Mouse (Mus musculus): ENCODE data around the gene Adcy2.

Gene Adcy2

GRCm38 (mm10) chr13:68960513-68960912, 38.8 kb downstream of the Adcy2 start:
- DNase-seq, result no peak

DNA sequence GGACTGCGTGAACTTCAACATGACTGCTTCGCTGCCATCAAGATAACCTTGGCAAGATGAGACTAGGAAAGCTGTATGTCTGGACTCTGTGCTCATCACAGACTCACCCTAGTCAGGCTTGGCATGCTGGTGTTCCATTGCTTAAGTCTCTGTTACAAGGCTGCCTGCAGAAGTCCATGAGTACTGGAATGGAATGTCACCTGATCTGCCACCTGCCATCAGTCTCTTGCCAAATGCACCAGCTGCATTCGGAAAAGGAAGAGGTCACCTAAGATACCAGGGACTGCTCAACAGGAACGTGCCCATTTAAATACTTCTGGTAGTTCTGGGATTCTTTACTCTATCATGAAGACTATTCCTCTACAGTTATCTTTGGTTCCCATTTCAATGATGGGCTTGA, 39.9 kb downstream of the Adcy2 start:
- no peak for DNase-seq

DNA sequence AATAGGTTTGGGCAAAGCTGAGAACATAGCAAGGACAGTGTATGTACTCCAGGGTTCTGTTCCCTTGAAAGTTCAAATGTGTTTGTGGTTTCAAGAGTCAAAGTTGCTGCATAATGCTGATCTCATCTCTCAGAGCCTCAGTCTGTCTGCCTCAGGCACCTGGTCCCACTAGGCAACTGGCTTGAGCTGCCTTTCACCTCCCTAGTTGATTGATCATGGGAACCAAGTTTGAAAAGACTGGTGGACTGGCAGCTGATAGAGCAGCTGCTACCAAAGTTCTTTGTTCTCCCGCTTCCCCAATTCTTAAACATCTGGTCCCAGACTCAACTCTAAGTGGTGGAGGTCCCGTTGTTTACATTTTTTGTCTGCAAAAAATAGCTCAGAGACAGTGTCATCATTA, 56.6 kb downstream of the Adcy2 start:
- no peak for DNase-seq

DNA sequence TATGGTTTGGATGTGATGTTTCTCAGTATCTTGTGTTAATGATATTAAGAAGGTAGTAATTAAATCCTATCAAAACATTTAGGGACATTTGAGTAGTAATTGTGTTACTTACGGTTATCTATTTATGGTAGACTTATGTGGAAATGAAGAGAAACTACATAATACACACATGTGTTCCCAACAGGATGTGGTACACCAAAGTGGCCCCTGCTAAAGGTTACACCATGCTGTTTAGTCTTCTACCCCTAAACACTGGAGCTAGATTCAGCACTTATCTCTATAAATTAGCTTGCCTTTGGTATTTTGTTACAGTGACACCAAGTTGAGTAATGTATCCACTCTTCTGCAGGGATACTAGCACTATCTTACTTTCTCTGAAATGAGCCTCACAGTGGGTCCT, 57.9 kb downstream of the Adcy2 start:
- DNase-seq, result no peak

DNA sequence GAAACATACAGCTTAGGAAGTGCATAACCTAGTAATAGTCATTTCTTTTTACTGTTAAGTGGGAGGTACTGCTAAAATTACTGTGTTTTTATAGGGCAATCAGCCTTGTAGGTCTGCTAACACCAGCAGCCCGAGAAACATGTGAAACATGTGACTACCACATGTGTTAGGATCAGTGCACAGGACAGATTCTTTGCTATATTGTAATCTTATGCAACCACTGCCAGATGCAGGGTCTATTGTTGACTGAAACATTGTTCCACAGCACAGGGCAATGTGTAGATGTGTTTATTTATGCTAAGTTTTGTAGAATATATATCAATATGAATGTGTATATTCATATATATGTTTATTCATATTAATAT, 67.1 kb downstream of the Adcy2 start:
- DNase-seq, result no peak

DNA sequence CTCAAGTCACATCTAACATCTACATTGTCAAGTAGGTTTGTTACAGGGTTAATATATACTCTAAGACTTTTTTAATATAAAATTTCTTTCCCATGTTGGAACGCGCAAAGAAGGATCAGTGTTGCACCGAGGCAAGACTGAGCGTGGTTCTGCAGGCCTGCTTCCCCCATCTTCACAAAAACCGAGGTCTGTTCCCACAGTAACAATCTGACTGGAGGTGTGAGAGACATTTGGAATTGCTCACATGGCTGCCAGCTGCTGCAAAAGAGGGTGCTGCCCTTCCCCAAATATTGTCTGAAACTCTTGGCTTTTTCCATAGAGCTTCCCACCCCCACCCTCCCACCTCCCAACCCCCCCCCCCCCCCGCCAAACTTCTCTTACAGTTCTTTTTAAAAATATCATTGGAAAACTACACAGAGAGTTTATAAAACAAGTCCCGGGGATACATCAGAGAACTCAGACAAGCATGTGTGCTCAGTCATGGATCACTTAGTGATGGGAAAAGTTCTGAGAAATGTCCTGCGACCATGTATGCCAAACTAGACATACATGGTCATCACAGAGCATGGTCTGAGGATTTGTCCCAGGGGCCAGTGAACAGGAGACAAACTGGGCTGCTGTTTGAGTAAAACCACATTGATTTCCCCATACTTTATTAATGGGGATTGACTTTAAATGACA, 67.6 kb downstream of the Adcy2 start:
- DNase-seq, result no peak

- peak; percentile 16 to 33 for DNase-seq
Observed at GRCm38 (mm10) chr13:68928469-68928868, 70.9 kb downstream of the Adcy2 start.

DNA sequence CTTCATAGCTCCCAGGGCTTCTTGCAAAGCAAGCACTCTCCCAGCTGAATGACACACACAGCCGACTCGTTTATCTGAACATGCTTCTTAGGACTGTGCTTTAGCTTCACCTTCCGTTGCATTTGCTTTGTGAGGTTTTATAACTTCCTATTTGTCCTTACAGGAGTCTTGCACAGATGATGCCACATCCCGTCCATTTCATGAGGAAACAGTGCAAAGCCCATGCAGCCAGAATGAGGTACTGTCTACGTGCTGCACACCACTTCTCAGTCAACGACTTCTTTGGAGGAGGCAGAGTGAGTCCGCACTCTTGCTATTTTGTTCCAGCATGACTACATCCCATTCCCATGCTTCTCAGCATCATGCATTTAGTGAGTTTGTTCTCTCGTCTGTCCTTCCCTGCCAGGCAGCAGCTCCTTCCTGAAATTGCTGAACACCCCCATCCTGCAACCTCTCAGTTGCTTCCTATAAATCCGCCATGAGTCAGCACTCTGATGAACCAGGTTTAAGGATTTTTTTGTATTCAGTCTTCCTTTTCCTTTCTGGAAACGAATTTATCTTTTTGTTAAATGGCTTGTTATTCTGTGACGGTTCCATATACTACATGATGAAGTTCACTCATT, 85.6 kb downstream of the Adcy2 start:
- no peak for DNase-seq

DNA sequence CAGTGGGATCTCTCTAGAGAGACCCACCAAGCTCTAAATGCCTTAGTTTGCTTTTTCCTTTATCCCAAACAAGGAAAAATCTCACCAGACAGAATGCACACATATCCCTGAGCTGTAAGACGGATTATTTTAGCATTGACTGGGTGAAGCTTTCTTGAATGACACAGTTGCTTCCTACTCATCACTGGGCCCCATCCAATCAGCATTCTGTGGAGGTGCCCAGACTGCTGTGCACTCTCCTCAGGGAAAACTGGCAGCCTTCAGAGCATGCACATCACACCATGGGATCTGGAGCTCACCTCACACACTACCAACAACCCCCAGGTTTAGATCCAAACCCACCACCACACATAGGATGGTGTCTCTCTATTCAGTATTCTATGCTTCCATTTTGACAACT, 92.7 kb downstream of the Adcy2 start:
- no peak for DNase-seq

DNA sequence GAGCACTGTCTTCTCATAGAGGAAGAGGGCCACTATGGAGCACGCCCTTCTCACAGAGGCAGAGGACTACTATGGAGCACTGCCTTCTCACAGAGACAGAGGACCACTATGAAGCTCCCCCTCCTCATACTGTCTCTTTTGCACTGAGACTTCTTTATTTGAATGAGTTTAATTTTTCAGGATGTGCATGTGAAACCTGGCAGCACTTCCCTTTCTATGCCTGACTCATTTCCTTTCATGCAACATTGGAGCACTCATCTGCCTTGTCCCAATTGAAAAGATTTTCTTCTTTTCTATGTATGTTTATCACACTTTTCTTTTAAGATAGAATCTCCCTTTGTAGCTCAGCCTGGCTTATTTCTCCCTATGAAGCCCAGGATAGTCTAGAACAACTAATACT, 96.6 kb downstream of the Adcy2 start:
- DNase-seq, result no peak

- DNase-seq, result no peak
Observed at GRCm38 (mm10) chr13:68889929-68890593, 109.3 kb downstream of the Adcy2 start.

GRCm38 (mm10) chr13:68868776-68869175, 130.6 kb downstream of the Adcy2 start:
- no peak for DNase-seq

GRCm38 (mm10) chr13:68867940-68868655, 131.2 kb downstream of the Adcy2 start:
- no peak for DNase-seq

GRCm38 (mm10) chr13:68860036-68860435, 139.3 kb downstream of the Adcy2 start:
- DNase-seq, result no peak

GRCm38 (mm10) chr13:68848265-68848664, 151.1 kb downstream of the Adcy2 start:
- no peak for DNase-seq

- DNase-seq, result no peak
Observed at GRCm38 (mm10) chr13:68839517-68839916, 159.8 kb downstream of the Adcy2 start.

DNA sequence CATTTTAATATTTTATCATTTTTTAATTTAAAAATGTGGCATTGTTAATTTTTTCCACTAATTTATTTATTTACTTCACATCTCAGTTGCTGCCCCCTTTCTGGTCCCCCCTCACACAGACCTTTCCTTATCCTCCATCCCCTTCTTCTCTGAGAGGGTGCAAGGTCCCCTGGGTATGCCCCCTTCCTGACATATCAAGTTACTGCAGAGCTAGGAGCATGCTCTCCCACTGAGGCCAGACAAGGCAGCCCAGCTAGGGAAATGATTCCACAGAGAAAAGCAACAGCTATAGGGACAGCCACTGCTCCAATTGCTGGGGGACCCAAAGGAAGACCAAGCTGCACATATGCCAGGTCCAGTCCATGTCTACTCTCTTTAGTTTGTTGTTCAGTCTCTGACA, 163.2 kb downstream of the Adcy2 start:
- DNase-seq, result no peak

DNA sequence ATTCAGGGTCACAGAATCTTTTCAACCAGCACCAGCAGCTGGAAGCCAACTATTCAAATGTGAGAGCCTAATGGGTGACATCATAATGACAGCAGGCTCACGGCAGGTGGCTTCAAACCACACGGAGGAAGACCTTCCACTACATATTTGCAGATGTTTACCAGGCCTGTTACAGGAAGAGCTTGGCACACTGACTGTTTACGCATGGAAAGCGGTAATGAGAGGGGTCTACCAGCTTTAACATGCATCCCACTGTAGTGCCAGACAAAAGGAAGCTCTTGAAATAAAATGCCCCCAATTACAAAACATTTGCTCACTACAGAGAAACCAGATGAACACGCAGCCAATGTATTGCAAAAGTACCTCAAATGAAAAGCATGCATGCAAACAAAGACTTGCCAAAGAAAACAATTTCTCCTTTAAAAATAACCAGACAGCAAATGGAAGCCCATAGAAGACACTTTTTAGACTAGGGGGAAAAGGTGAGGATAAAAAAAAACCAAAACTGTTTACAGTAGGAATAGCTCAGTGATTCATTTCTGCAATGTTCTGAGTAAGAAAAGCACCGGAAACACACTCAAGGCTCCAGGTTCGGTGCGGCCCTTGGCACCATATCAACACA, 163.8 kb downstream of the Adcy2 start:
- no peak for DNase-seq

DNA sequence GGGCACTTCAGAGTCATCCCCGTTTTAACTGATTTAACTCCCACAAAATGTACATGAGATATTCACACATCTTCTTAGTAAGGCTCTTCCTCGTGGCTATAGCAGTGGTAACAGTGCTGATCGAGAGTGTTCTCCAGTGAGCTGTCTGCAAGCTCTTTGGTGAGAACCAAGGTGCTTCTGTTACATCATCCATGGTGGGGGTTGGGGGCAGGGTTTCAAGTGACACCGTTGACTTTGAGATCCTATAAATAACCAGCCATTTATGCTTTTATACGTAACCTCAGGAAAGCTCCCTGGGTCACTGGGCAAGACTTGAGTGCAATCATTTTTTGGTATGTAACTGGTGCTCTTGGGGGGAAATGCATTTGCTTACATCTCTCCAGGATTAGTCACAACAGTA, 167.2 kb downstream of the Adcy2 start:
- no peak for DNase-seq

DNA sequence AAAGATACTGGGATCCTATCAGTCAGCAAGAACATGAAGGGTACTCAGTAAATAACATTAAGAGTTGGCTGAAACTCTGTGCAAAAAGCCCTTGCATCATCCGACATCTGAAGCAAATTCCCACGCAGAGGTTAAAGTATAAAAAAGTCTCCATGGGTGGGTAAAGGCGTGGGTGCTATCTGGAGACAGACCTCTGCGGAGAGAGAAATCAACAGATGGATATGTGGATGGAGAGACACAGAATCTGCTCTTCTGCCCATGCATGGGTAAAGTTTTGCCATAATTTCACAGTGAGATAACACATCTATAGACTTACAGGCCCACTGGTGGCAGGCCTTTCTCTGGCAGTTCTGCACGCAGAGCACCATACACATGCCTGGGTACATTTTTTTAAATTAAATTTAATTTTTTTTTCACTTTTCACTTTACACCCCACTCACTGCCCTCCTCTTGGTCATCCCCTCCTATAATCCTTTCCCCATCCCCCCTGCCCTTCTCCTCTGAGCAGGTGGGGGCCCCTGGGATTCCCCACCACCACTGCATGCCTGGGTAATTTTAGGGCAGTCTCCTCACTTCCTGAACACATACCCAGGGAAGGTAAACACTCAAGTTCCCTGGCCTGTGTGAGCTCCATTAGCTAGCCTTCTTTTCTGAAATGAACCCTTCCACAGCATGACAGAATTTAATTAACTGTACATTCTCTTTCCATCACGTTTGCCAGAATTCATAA, 169.1 kb downstream of the Adcy2 start:
- no peak for DNase-seq

GRCm38 (mm10) chr13:68828441-68828840, 170.9 kb downstream of the Adcy2 start:
- no peak for DNase-seq

DNA sequence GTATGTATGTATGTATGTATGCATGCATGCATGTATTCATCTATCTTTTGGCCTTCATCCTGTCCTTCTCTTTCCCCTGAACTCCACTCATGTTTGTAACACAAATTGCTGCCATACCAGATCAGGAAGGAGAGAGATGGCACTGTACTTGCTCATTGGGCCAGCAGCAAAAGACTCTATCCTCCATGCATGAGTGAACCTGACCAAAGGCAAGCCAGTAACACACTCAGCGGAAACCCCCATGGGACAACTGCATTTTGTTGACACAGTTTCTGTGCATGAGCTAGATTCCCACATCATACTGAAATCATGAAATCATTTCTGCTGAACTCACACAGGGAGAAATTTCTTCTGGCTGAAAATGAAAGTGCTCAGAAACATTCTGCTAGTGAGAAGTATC, 172.9 kb downstream of the Adcy2 start:
- DNase-seq, result no peak
